Mouse (Mus musculus) limb, embryonic 13.5 days (tissue): ENCODE measurements at regions not wholly inside any gene's neighbourhood (a gene's known extent, or its start where the extent isn't known, plus 50 kb on each side); places are given as distances from the start of the nearest gene placed in this dataset.
"Not testable (repeated sequence)": the region's sequence is repeated elsewhere in the genome, so short reads cannot be mapped to it uniquely, and the experiment has no call there.

Experiments used
- ATAC-seq: fragments of 200-750 bp; cut with Nextera tagmentation; 2 replicates; pipeline ENCODE4 v1.8.0; 2017; ENCODE audit warnings: low read depth, moderate number of reproducible peaks, moderate TSS enrichment; ENCODE audit not compliant: low FRiP score
- H3K27ac ChIP-seq: fragments of 300-500 bp; sonication (generic); 2 replicates; pipeline ENCODE4 v1.5.1; 2015; ENCODE audit warnings: inconsistent platforms, mild to moderate bottlenecking, moderate library complexity
- H3K27me3 ChIP-seq: fragments of 300-500 bp; sonication (generic); 2 replicates; pipeline ENCODE4 v1.6.1; 2015; ENCODE audit warnings: mild to moderate bottlenecking, inconsistent platforms
- H3K36me3 ChIP-seq: fragments of 300-500 bp; sonication (generic); 2 replicates; pipeline ENCODE4 v1.6.1; 2015; ENCODE audit warnings: inconsistent platforms, mild to moderate bottlenecking, moderate library complexity
- H3K4me1 ChIP-seq: fragments of 300-500 bp; sonication (generic); 2 replicates; pipeline ENCODE4 v1.6.1; 2015; ENCODE audit warnings: inconsistent platforms
- H3K4me2 ChIP-seq: fragments of 300-500 bp; sonication (generic); replicated peaks from 2 replicates; pipeline ENCODE4 v1.6.1; 2015; ENCODE audit warnings: inconsistent platforms, mild to moderate bottlenecking, moderate library complexity
- H3K4me3 ChIP-seq: fragments of 300-500 bp; sonication (generic); 2 replicates; pipeline ENCODE4 v1.5.1; 2015; ENCODE audit warnings: moderate library complexity, mild to moderate bottlenecking, inconsistent platforms
- H3K9ac ChIP-seq: fragments of 300-500 bp; sonication (generic); 2 replicates; pipeline ENCODE4 v1.6.1; 2015; ENCODE audit warnings: mild to moderate bottlenecking, inconsistent platforms
- H3K9me3 ChIP-seq: fragments of 300-500 bp; sonication (generic); 2 replicates; pipeline ENCODE4 v1.6.1; 2016; ENCODE audit warnings: inconsistent platforms
- WGBS: fragments of 180-500 bp; shearing (Covaris S2); methylation state at CpG from one replicate; pipeline ENCODE4 v1.1.7; 2015; 5-methylcytosine and 5-hydroxymethylcytosine counted together

DNA sequence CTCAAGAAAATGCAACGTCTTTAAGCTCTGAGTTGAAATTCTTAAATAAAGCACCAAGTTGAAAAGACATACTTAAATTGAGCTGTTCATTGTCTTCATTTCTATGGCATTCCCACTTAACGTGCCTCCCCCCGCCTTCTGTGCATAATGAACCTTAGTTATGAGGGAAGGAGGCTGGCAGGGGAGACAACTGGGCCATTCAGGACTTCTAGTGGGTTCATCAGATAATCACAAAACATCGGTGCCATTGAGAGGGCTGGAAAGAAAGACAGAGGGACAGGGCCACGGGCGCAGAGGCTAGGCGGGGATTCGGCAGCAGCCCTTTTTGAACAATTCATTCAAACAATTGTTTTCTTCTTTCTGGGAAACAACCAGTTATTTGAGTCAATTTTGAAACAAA is 89.6 kb upstream of the Dyrk2 start:
- H3K27ac ChIP-seq = no peak overlapping the region
- ATAC-seq = no peak
- H3K9ac ChIP-seq = no peak overlapping the region
- H3K4me2 ChIP-seq = no peak overlapping the region
- no peaks in the 10 kb centered on the region for H3K9me3 ChIP-seq
- H3K27me3 ChIP-seq = peaks cover 3% of the 10 kb centered on the region; the same call in 1 of the 2 replicates
- H3K4me3 ChIP-seq = no peak overlapping the region
- no peaks in the 10 kb centered on the region for H3K36me3 ChIP-seq
- WGBS = 88% methylated on average over 8 of the region's 8 CpGs
- H3K4me1 ChIP-seq = no peaks in the 10 kb centered on the region

DNA sequence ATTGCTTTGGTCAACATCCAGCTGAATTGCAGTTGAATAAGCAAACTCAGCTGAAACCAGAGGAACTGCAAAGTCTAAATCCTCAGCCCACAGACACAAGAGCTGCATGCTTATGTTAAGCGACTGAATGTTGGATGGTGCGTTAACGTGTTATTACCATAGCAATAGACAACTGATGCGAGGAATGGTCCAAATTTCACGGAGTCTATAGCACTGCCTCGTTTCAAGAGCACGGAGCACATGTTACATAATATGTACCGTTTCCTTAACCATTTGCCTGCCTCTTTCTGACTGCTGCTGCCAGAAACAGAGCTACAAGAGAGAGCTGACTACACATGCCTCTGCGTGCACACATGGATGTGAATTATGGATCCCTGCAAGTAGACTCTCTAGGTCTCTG is 86.3 kb upstream of the Dyrk2 start:
- 78% methylated on average over 9 of the region's 9 CpGs for WGBS
- Histone ChIP-seq H3K27ac (no peak overlapping the region), H3K4me2 (no peak overlapping the region), H3K36me3 (no peaks in the 10 kb centered on the region), H3K9ac (no peak overlapping the region), H3K4me3 (no peak overlapping the region), H3K27me3 (no peaks in the 10 kb centered on the region), H3K9me3 (no peaks in the 10 kb centered on the region), H3K4me1 (no peaks in the 10 kb centered on the region)
- no peak for ATAC-seq

DNA sequence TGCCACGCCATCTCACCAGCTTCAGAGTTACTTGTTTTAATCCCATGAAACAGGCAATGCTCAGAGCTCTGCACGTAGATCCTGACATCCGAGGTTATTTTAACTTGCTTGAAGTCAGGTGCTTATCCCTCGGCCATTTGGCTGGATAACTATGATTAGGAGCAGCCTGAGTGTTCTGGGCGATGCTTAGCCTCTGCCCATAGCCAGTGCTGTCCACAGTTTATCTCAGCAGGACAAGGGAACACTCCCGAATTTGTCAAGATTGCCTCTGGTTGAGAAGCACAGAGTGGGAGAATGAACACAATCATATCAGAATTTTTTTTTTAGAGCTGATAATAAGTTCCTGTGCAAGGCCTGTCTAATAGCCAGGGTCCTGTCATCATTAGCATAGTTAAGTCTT is 83.4 kb upstream of the Dyrk2 start:
- no peak overlapping the region for H3K4me2 ChIP-seq
- no peak overlapping the region for H3K9ac ChIP-seq
- 85% methylated on average over 6 of the region's 6 CpGs for WGBS
- ATAC-seq = no peak
- H3K27ac ChIP-seq = no peak overlapping the region
- no peaks in the 10 kb centered on the region for H3K27me3 ChIP-seq
- no peak overlapping the region for H3K4me3 ChIP-seq
- no peaks in the 10 kb centered on the region for H3K4me1 ChIP-seq
- H3K36me3 ChIP-seq = no peaks in the 10 kb centered on the region
- H3K9me3 ChIP-seq = no peaks in the 10 kb centered on the region

DNA sequence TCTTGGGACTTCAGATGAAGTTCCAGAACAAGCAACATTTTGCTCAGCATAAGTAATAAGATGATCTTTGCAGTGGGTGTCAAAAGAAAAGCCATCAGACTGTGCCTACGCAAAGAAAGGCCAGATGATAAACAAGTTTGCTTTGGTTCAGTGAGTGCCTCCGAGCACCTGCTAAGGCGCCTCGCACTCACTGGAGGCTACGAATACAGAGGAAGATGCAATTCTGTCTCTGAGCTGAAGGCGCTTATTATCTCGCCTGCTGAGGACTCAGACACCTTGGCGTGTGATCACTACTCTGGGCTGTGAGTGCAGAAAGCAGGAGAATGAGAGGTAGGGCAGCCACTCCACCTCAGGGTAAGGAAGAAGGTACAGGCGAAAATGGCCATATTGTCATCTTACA is 82.7 kb upstream of the Dyrk2 start:
- no peaks in the 10 kb centered on the region for H3K27me3 ChIP-seq
- no peak overlapping the region for H3K9ac ChIP-seq
- WGBS = 91% methylated on average over 9 of the region's 9 CpGs
- H3K4me3 ChIP-seq = no peak overlapping the region
- H3K4me2 ChIP-seq = no peak overlapping the region
- H3K36me3 ChIP-seq = no peaks in the 10 kb centered on the region
- no peak overlapping the region for H3K27ac ChIP-seq
- no peaks in the 10 kb centered on the region for H3K9me3 ChIP-seq
- ATAC-seq = no peak
- H3K4me1 ChIP-seq = peaks cover under 1% of the 10 kb centered on the region; the same call in 1 of the 2 replicates

DNA sequence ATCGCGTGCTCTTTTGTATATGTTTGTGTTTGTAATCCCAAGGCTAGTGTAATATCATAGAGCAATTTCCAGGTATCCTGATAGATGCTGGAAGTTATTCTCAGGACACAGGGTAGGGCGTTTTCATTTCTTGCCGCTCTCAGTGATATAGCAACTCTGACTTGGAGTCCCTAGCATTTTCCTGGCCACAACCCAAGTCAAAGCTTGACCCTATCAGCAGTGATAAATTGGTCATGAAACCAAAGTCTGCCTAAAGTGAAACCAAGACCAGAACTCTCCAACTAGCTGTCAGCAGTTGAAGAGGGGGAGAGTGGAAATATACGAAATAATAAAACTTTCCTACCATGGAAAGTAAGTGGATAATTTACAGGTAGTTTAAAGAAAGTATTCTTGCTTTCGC is 77.7 kb upstream of the Dyrk2 start:
- ATAC-seq = no peak
- 89% methylated on average over 6 of the region's 6 CpGs for WGBS
- H3K9me3 ChIP-seq = no peaks in the 10 kb centered on the region
- H3K27ac ChIP-seq = no peak overlapping the region
- no peak overlapping the region for H3K9ac ChIP-seq
- peaks cover 11% of the 10 kb centered on the region; the same call in 1 of the 2 replicates for H3K4me1 ChIP-seq
- H3K4me2 ChIP-seq = no peak overlapping the region
- no peak overlapping the region for H3K4me3 ChIP-seq
- no peaks in the 10 kb centered on the region for H3K27me3 ChIP-seq
- H3K36me3 ChIP-seq = no peaks in the 10 kb centered on the region

DNA sequence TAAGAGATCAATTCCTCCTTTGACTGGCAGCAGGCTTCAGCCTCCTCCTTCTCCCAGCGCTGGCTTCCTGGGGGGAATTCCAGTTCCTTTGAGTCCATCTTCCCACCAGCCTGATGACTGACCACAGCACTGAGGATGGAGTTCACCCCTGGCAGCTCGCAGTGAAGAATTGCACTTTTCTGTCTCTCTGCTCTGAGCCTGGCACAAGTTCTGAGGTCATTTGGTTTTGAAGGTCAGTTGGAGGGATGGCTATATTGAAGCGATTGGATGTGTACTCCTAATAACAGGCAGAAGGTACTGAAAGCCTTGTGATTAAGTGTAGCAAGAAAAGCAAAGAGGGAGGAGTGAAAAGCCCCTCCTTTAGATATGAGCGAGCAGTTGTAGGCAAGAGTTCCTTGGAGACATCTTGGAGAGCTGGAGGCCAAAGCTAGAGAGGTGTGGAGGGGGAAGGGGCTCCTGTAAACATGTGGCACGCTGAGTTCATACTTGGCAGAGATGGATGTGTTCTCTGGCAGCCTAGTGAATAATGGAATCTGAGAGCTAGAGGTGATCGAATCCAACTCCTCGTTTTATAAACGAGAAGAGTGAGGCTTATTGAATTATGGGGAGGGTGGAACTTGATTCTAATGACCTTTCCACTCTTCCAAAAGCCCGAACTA is 77.1 kb upstream of the Dyrk2 start:
- Histone ChIP-seq H3K9ac (no peak overlapping the region), H3K4me1 (peaks cover 11% of the 10 kb centered on the region; the same call in 1 of the 2 replicates), H3K36me3 (no peaks in the 10 kb centered on the region), H3K27ac (no peak overlapping the region), H3K27me3 (no peaks in the 10 kb centered on the region), H3K9me3 (no peaks in the 10 kb centered on the region), H3K4me2 (no peak overlapping the region), H3K4me3 (no peak overlapping the region)
- ATAC-seq = peak; percentile 71
- 52% methylated on average over 9 of the region's 9 CpGs for WGBS

DNA sequence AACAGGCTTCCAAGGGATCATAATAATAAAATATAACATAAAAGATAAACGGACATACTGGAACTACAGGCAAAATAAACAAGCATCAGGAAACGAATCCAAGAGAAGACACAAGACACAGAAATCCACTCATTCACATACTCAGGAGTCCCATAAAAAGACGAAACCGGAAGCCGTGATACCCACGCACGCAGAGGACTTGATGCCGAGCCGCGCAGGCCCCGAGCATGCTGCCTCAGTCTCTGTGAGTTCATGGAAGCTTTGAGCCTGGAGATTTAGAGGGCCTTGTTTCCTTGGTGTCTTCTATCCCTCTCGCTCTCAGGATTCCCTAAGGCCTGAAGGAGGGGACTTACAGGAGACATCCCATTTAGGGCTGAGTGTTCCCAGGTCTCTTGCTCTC is 57.3 kb upstream of the Dyrk2 start:
- H3K27ac ChIP-seq = no peak overlapping the region
- no peaks in the 10 kb centered on the region for H3K36me3 ChIP-seq
- peaks cover 4% of the 10 kb centered on the region; the same call in 1 of the 2 replicates for H3K27me3 ChIP-seq
- ATAC-seq = no peak
- H3K4me3 ChIP-seq = no peak overlapping the region
- no peak overlapping the region for H3K4me2 ChIP-seq
- H3K9me3 ChIP-seq = no peaks in the 10 kb centered on the region
- H3K9ac ChIP-seq = no peak overlapping the region
- 83% methylated on average over 12 of the region's 12 CpGs for WGBS
- 0 out of 2 replicates have a peak, but pooled peaks cover 6% of the 10 kb centered on the region for H3K4me1 ChIP-seq

DNA sequence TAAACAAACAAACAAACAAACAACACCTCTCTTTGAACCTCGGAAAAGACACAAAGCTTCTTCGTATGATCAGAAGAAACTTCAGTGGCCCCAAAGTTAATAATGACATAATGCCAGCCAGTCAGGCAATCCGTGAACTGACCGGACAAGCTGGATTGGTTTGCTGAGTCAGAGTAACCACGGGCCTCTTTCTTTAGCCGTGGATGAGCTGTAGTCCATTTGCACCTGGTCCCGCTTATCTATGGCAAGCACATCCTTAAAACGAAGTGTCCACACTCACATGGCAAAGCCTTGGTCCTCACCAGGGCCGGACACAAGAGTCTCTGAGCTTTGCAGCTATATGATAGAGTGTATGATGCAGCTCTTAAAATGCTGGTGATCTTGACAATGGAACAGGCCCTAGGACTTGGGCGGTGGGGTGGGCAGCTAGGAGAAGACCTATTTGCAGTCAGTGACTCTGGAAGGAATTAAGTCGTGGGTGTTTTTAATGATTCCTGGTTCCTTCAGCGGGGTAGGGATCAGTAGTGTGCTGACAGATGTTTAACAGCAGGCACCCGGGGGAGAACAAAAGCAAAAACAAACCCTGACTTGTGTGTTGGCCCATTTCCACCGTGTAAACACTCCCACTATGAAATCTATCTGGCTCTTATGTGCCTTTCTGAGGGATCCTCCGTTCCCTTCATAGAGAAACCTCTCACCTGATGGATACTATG is 53.6 kb upstream of the Dyrk2 start:
- H3K9me3 ChIP-seq = no peaks in the 10 kb centered on the region
- H3K4me1 ChIP-seq = 0 out of 2 replicates have a peak, but pooled peaks cover 6% of the 10 kb centered on the region
- peaks cover 4% of the 10 kb centered on the region; the same call in 1 of the 2 replicates for H3K27me3 ChIP-seq
- no peak for ATAC-seq
- H3K36me3 ChIP-seq = no peaks in the 10 kb centered on the region
- H3K4me3 ChIP-seq = no peak overlapping the region
- no peak overlapping the region for H3K9ac ChIP-seq
- whole genome bisulfite sequencing = 51% methylated on average over 15 of the region's 15 CpGs
- H3K27ac ChIP-seq = no peak overlapping the region
- no peak overlapping the region for H3K4me2 ChIP-seq

DNA sequence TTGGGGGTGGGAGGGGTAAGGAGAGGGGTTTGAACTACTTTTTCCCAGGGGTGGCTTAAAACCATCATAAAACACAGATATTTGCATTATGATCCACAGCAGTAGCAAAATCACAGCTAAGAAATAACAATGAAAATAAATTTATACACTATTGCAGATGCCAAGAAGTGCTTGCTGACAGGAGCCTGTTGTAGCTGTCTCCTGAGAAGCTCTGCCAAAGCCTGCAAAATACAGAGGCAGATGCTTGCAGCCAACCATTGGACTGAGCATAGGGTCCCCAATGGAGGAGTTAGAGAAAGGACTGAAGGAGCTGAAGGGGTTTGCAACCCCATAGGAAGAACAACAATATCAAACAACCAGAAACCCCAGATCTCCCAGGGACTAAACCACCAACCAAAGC is 52.1 kb upstream of the Dyrk2 start:
- not testable (repeated sequence) for H3K4me3 ChIP-seq, H3K27me3 ChIP-seq, H3K9ac ChIP-seq, H3K4me2 ChIP-seq, ATAC-seq, H3K27ac ChIP-seq, H3K36me3 ChIP-seq, H3K9me3 ChIP-seq, H3K4me1 ChIP-seq
